Mouse (Mus musculus) midbrain, embryonic 15.5 days (tissue): Measurements from ENCODE around the gene Shroom4. TPM values are rescaled to one million over a fixed set of nuclear protein-coding genes. Genes with fewer than 3 reads are reported as not detected.

Experiments
- ATAC-seq: fragments of 200-750 bp; cut with Nextera tagmentation; replicated peaks from 2 replicates; pipeline ENCODE4 v1.8.0; 2017; ENCODE audit warnings: moderate TSS enrichment
- H3K27ac ChIP-seq: fragments of 300-500 bp; sonication (generic); 2 replicates; pipeline ENCODE4 v1.5.1; 2015; ENCODE audit warnings: mild to moderate bottlenecking, inconsistent platforms
- H3K27me3 ChIP-seq: fragments of 300-500 bp; sonication (generic); replicated peaks from 2 replicates; pipeline ENCODE4 v1.6.1; 2015; ENCODE audit warnings: inconsistent platforms
- H3K36me3 ChIP-seq: fragments of 300-500 bp; sonication (generic); replicated peaks from 2 replicates; pipeline ENCODE4 v1.6.1; 2015; ENCODE audit warnings: inconsistent platforms
- H3K4me1 ChIP-seq: fragments of 300-500 bp; sonication (generic); 2 replicates; pipeline ENCODE4 v1.6.1; 2015; ENCODE audit warnings: inconsistent platforms
- H3K4me2 ChIP-seq: fragments of 300-500 bp; sonication (generic); 2 replicates; pipeline ENCODE4 v1.6.1; 2015; ENCODE audit warnings: inconsistent platforms, mild to moderate bottlenecking, moderate library complexity
- H3K4me3 ChIP-seq: fragments of 300-500 bp; sonication (generic); 2 replicates; pipeline ENCODE4 v1.5.1; 2015; ENCODE audit warnings: mild to moderate bottlenecking, inconsistent platforms
- H3K9ac ChIP-seq: fragments of 300-500 bp; sonication (generic); 2 replicates; pipeline ENCODE4 v1.6.1; 2015; ENCODE audit warnings: mild to moderate bottlenecking, inconsistent platforms
- H3K9me3 ChIP-seq: fragments of 300-500 bp; sonication (generic); 2 replicates; pipeline ENCODE4 v1.6.1; 2016; ENCODE audit warnings: inconsistent platforms
- WGBS: fragments of 180-500 bp; shearing (Covaris S2); methylation state at CpG from one replicate; pipeline ENCODE4 v1.1.7; 2015; ENCODE audit warnings: mixed read lengths; 5-methylcytosine and 5-hydroxymethylcytosine counted together
- polyA plus RNA-seq: library from polyadenylated mRNA; unstranded; fragments of >200 nt; fragmentation: Nextera tagmentation; extraction: Ambion mirVana; gene quantifications from 2 replicates; pipeline ENCODE4 v1.2.1, GENCODE M21; 2015

Shroom4 gene
- polyA plus RNA-seq, 1 experiment from 2014 or later: 1.9 TPM

DNA sequence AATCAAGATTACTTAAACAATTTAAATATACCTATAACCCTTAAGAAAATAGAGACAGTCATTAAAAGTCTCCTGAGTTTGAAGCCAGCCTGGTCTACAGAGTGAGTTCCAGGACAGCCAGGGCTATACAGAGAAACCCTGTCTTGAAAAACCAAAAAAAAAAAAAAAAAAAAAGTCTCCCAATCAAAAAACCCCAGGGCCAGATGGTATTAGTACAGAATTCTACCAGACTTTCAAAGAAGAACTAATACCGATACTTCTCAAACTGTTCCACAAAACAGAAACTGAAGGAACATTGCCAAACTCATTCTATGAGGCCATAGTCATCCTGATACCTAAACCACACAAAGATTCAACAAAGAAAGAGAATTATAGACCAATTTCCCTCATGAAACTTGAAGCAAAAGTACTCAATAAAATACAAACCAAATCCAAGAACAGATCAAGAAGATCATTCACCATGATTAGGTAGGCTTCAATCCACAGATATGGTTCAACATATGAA is 259.2 kb downstream of the Shroom4 start:
- no peak overlapping the region for H3K27ac ChIP-seq
- no peak for ATAC-seq
- no peak overlapping the region for H3K4me3 ChIP-seq

More for the DNA sequence above, 259.2 kb downstream of the Shroom4 start:
- Histone ChIP-seq H3K27me3 (no peaks in the 10 kb centered on the region), H3K4me2 (no peak overlapping the region), H3K4me1 (no peaks in the 10 kb centered on the region), H3K36me3 (no peaks in the 10 kb centered on the region), H3K9ac (no peak overlapping the region), H3K9me3 (no peaks in the 10 kb centered on the region)
- 84% methylated on average over 1 of the region's 1 CpGs for WGBS

Other genes with a start within 250 kb of the Shroom4 start
- gene Nudt10, start 226.8 kb upstream of the Shroom4 start, polyA plus RNA-seq: 57.8 and 64.1 TPM in 2 replicates
- 0.15 and 0.37 TPM in 2 replicates for gene Bmp15, start 79.1 kb upstream of the Shroom4 start, polyA plus RNA-seq